Mouse (Mus musculus): Measurements from ENCODE around the gene Taf1a. TPM values are rescaled to one million over a fixed set of nuclear protein-coding genes. Genes with fewer than 3 reads are reported as not detected.
"Not testable (repeated sequence)": the region's sequence is repeated elsewhere in the genome, so short reads cannot be mapped to it uniquely, and the experiment has no call there.

The Taf1a gene
- 10 to 100 TPM; 19.3 to 41.6 (median 26.6) TPM for total RNA-seq (2022)

DNA sequence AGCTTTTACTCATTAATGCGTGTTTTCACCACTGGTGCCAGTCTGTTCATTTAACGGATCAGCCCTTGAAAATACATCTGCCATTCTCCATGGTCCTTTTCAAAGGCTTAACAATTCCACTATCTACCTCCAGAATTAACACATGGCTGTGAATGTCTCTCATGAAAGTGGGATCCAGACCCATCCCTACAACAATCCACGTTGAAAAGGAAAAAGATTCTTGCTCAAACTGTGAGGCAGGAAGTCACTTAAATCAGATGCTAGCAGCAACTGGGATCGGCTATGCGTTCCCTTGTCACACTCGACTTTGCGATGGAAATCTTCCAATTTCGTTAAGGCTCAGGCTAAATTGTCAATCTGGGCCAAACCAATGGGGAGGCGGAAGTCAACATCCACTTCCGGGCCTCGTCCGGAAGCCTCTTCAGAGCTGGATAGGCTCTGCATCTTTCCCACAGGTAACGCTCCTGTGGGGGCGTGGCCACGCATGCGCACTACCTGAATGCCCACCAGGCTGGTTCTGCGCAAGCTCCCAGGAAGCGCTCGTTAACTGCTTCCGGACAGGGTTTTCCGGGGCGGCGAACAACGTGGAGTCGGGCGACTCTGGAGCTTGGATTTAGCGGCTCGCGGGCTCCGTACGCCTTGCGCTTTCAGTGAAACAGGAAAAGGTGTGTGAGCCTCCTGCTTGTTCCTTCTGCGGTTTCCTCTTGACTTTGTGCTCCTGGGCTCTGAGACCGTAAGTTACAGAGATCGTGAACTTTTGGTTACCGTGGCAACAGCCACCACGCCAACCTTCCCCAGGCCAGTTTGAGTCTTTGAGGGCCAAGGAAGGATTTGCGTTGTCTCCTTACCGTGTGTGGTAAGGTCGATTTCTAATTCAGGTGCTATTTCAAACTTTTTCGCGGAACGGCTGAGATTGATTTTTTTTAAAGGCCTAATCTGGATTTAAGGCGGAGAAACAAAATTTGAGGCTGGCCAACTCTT lies at the start of gene Taf1a:
Taf1a (plus strand) TSS at position 556 of the 981 bp plus-strand sequence.
- DNase-seq = peak; percentile 89

DNA sequence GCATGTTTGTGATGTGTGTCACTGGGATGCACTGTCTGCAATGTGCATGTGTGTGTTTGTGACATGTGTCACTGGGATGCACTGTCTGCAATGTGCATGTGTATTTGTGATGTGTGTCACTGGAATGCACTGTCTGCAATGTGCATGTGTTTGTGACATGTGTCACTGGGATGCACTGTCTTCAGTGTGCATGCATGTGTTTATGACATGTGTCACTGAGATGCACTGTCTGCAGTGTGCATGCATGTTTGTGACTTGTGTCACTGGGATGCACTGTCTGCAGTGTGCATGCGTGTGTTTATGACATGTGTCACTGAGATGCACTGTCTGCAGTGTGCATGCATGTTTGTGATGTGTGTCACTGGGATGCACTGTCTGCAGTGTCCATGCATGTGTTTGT lies 45.9 kb upstream of the Taf1a start:
- DNase-seq = not testable (repeated sequence)

DNA sequence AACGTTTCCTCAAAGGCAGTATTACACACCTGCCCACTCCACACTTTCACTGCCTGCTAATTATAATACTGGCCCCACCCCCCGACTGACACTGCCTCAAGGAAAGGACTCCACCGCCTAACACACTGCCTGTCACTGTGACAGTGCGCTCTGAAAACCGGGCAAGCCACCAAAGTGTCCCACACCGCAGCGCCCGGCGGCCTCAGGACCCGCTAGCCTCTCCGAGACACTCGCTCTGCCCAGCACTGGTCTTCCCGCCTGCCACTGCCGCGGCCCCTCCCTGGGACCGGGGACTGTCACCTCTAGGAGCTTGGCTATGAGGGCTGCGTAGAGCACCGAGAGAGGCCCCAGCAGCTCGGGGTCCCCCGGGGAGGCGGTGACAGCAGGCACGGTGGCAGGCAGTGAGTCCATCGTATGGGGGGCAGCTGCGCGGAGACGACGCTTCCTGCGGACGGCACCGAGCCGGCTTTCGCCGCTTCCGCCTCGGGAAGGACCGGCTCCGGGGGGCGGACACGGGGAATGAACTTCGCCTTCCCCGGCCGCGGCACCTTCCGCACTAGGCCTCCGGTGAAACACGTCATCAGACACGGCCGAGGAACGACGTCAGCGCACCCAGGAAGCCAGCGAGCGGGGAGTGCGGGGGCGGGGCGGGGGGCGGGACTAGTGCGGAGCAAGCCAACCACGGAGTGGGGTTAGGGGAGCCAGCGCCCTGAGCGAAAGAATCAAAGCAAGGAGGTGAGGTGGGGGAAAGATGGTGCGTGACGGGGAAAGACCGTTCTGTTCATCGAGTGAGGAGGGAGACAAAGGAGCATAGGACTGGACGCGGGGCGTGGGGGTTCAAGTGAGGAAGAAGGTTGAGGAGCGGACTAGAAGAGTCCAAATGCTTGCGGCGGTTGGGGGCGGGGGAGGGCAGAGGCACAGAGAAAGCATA lies 43.6 kb upstream of the Taf1a start:
- peak; percentile 81 for DNase-seq

GRCm38 (mm10) chr1:183345817-183346195 lies 43.0 kb upstream of the Taf1a start:
- no peak for DNase-seq

GRCm38 (mm10) chr1:183349840-183350239 lies 38.9 kb upstream of the Taf1a start:
- peak; percentile 55 for DNase-seq

GRCm38 (mm10) chr1:183358901-183359300 lies 29.9 kb upstream of the Taf1a start:
- DNase-seq = no peak

DNA sequence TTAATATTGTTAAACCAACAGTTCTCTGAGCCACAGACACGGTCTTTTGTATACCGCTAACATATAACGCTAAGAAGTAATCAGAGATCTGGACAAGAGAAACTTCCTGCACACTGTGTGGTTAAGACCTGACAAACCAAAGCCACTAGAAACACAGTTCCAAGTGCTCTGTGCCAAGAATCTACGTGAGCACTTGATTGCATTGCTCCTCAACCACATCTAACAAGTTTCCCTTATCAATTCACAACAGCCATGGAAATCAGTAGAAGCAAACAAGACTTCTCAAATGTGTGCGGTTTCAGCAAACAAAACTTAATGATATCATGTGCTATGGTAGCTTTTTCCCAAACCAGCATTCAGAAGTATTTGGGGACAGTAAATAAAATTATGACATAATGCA lies 26.5 kb upstream of the Taf1a start:
- DNase-seq = no peak

DNA sequence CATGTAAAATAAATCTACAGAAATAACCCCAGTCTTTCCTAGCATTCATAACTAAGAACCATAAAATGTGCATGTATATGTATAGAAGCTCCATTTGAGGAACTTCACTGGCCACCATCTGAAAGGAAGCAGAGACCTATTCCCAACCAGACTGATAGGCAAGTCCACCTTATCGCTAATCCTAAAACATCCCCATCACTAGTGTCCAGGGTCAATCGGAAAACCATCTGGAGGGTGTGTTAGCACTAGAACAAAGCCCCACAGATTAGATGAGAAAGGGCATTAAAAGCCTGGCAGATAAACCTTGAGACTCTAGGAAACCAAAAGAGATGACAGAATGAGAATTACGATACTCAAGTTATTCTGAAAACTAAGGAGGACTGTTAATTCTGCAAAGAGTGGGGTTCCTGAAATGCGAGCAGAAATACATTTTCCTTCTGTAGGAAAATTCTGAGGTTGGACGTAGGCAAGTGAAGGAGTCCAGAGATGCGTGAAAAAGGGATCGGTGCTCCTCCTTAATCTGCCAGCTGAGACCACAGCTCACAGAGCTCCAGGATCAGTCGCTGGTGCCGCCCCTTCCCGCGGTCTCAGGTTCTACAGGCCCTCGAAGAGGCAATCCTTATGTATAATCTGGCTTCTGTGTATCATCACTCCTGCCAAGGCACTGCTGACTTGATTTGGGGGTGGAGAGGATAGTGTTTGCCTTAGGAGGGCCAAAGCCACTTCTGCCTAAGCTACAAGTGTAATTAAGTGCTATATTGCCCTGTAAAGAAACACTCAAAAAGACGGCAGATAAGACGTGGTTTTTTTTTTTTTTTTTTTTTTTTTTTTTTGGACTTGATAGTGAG lies 25.8 kb upstream of the Taf1a start:
- no peak for DNase-seq

DNA sequence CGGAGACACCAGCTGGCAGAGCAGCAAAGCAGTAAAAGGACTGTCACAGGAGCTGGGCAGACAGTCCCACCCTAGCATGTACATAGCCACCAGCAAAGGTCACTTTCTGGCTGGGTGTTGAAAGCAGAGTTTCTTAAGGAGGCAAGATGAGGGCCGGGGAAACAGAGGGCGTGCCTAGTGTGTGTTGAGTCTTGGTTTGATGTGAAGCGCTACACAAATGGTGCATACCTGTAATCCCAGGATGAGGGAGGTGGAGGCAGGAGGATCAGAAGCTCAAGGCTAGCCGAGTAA lies 25.3 kb upstream of the Taf1a start:
- no peak for DNase-seq

DNA sequence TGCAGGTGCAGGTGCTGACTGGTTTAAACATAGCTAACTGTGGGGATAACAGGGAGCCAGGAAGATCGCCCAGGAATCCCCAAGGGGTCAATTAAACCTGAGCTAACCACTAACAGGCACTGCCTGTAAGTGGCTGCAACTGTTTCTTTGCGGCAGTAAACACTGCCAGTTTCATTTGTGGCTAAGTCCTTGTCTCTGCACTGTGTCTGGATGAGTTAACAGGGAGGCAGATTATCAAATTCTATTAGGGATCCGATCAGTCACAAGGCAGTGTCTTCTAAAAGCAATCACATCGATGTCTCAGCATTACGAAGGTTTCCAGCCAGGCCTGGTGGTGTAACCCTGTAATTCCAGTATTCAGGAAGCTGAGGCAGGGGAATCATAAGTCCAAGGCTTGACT lies 22.4 kb upstream of the Taf1a start:
- DNase-seq = no peak

DNA sequence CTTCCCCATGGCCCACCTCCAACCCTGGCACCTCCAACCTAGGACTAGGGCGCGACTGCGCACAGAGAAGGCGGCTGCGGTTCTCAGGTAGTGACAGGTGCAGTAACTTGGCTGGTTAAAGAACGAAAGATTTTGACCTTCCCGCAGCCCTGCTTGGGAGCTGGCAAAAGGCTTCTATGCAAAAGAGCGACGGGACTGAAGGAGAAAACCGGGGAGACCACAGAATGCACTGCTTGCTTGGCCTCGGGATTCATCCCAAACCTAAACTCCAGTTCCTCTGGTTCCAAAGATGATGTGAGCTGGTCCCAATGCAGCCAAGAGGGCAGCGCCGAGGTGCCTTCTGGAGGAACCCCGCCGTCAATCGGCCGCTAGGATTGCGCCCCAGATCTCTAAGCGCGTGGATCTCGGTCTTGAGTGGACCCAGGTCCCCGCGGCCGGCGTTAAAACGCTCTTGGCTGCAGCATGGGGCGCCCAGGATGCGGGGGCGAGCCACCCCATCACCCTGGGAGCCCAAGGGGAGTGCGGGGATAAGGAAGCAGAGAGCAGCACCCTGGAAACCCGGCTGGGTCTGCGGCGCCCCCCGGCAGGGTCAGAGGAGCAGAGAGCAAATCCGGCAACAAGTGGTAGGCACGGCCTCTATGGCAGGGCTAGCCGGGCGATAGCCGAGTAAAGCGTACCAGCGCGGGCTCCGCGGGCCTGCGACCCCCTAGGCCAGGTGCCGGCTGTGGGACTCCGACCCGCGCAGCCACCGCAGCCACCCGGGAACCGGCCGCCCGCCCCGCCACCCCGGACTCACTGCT lies 20.0 kb upstream of the Taf1a start:
- DNase-seq = no peak

- peak; percentile 93 for DNase-seq
Measured at GRCm38 (mm10) chr1:183369427-183370014, 19.3 kb upstream of the Taf1a start, which contains the start of gene Mia3. TSS of gene Mia3 (minus strand) at chr1:183369553.

GRCm38 (mm10) chr1:183374728-183375127 lies 14.1 kb upstream of the Taf1a start:
- DNase-seq = no peak

DNA sequence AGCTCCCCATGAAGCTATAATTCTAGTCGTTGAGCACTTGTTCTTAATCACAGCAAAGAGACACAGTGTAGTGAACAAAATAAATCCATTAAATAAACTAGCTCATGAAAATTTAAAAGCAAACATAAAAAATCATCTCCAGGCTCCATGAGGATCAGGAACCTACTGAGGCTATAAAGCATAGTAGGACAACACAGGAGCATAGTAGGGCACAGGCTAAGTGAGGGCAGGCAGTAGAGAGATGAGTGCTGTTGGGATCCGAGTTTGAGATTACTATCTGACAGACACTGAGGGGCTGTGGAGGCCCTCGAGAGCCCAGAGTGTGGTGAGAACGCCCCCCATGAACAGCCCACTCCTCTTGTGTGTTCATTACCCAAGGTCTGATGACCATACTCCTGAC lies 11.7 kb upstream of the Taf1a start:
- no peak for DNase-seq

- no peak for DNase-seq
Measured at GRCm38 (mm10) chr1:183378321-183378941, 10.3 kb upstream of the Taf1a start.

DNA sequence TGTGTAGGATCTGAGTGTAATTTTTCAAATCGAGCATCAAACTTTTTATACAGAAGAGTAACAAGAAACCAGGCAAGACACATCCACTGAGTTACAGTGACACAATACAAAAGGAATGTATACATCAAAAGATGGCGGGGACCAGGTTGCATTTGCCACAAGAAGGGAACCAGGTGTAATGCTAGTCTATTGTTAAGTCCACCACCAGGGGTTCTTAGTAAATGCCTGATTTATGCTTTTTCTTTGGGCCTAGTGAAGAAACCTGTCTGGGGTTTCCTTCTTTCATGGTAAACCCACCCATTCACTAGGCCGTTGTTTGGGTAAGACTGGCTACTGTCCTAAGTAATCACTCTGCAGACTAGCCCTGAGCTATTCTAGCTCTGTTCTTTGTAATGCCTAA lies 9.4 kb upstream of the Taf1a start:
- DNase-seq = not testable (repeated sequence)

GRCm38 (mm10) chr1:183381816-183382215 lies 7.0 kb upstream of the Taf1a start:
- DNase-seq = no peak

DNA sequence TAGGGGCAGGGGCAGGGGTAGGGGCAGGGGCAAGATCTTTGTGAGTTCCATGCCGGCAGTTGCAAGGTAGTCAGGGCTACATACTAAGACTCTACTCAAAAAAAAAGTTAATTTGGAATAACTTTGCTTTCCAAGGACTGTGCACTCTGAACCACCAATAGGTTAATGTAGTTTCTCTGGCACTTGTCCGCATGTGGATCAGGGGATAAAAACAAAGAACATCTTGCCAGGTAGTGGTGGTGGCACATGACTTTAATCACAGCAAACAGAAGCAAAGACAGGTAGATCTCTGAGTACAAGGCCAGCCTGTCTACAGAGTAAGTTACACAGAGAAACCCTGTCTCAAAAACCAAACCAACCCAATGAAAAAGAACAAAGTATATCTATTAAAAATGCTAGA lies 6.2 kb upstream of the Taf1a start:
- no peak for DNase-seq

GRCm38 (mm10) chr1:183387421-183387820 lies 1.4 kb upstream of the Taf1a start:
- not testable (repeated sequence) for DNase-seq

DNA sequence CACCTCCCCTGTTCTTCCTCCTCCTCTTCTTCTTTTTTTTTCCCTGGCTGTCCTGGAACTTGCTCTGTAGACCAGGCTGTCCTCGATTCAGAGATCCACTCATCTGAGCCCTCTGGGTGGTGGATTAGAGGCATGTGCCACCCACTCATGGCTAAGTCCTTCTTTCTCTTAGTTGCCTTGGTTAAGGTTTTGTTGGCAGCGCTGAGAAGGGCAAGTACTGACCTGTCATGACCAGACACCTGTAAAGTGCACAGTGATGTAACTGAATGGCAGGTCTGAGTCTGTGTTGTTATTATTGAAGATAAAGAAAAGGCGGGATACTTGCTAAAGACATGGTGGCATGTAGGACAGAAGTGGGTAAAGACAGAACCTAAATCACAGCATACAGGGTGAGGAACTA lies 14.6 kb downstream of the Taf1a start:
- no peak for DNase-seq
